Mouse (Mus musculus) heart, embryonic 14.5 days (tissue): ENCODE measurements at regions not wholly inside any gene's neighbourhood (a gene's known extent, or its start where the extent isn't known, plus 50 kb on each side); places are given as distances from the start of the nearest gene placed in this dataset.

Experiments
- ATAC-seq: fragments of 200-750 bp; cut with Nextera tagmentation; 2 replicates; pipeline ENCODE4 v1.8.0; 2017; ENCODE audit warnings: low read depth, moderate TSS enrichment; ENCODE audit not compliant: insufficient number of reproducible peaks, insufficient read depth, low FRiP score
- H3K27ac ChIP-seq, 2 experiments: fragments of 200-500 bp in 1 of 2; fragments of 300-500 bp in 1 of 2; sonication (generic) in 1 of 2; replicated peaks in 1 of 2; 2 replicates each; pipeline ENCODE4 v1.5.1; 2012 to 2014; ENCODE audit warnings: low read depth in 2 of 2, low read length in 2 of 2, control low read depth in 1 of 2, mild to moderate bottlenecking in 1 of 2, mixed read lengths in 1 of 2; ENCODE audit not compliant: control insufficient read depth in 1 of 2, insufficient read depth in 1 of 2
- H3K27me3 ChIP-seq: fragments of 300-500 bp; sonication (generic); 2 replicates; pipeline ENCODE4 v1.6.1; 2014; ENCODE audit warnings: mild to moderate bottlenecking, low read length, control low read depth; ENCODE audit not compliant: control insufficient read depth, insufficient read depth
- H3K36me3 ChIP-seq: fragments of 300-500 bp; sonication (generic); 2 replicates; pipeline ENCODE4 v1.6.1; 2014; ENCODE audit warnings: mild to moderate bottlenecking, control low read depth, low read length, mixed read lengths; ENCODE audit not compliant: control insufficient read depth, insufficient read depth
- H3K4me1 ChIP-seq, 2 experiments: fragments of 200-500 bp in 1 of 2; fragments of 300-500 bp in 1 of 2; sonication (generic) in 1 of 2; 2 replicates each; pipeline ENCODE4 v1.6.1; 2012 to 2014; ENCODE audit warnings: low read length in 2 of 2, control low read depth in 1 of 2, mixed read lengths in 1 of 2; ENCODE audit not compliant: control insufficient read depth in 2 of 2, insufficient read depth in 2 of 2
- H3K4me2 ChIP-seq: fragments of 300-500 bp; sonication (generic); 2 replicates; pipeline ENCODE4 v1.6.1; 2014; ENCODE audit warnings: mild to moderate bottlenecking, low read length
- H3K4me3 ChIP-seq, 2 experiments: fragments of 200-500 bp in 1 of 2; fragments of 300-500 bp in 1 of 2; sonication (generic) in 1 of 2; 2 replicates each; pipeline ENCODE4 v1.5.1; 2012 to 2014; ENCODE audit warnings: low read length in 2 of 2, mild to moderate bottlenecking in 2 of 2, control low read depth in 1 of 2, low read depth in 1 of 2, moderate library complexity in 1 of 2; ENCODE audit not compliant: control insufficient read depth in 1 of 2, insufficient read depth in 1 of 2
- H3K9ac ChIP-seq: fragments of 300-500 bp; sonication (generic); 2 replicates; pipeline ENCODE4 v1.6.1; 2014; ENCODE audit warnings: mild to moderate bottlenecking, low read length
- H3K9me3 ChIP-seq: fragments of 300-500 bp; sonication (generic); 2 replicates; pipeline ENCODE4 v1.6.1; 2016; ENCODE audit warnings: low read length, control low read depth; ENCODE audit not compliant: control insufficient read depth
- WGBS: fragments of 180-500 bp; shearing (Covaris S2); extraction: QIAGEN DNeasy Blood & Tissue Kit; methylation state at CpG from one replicate; pipeline ENCODE4 v1.1.7; 2014; 5-methylcytosine and 5-hydroxymethylcytosine counted together

DNA sequence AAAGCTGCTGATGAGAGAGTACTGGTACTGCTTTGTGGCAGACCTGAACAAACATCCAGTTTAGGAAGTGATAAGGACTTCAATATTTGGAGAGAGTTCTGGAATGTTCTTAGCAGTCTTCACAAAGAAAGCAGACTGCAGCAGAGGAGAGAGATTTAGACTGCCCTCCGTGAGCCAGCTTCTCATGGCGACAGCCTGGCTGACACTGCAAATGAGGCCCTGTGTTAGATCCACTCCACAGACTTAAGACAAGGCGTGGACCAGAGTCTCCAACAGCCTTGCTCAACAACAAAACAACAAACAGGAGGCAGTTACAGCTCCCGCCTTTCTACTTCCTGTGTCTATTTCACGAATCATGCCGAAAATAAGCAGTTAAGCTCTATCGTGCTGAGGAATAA, 81.9 kb downstream of the Gm21962 start:
- 0 out of 2 replicates have a peak, but pooled peaks have one; percentile 32 for ATAC-seq
- Histone ChIP-seq H3K4me1 (peaks cover 2 to 16% of the 10 kb centered on the region in 2 experiments; a peak in 2 of 4 replicates), H3K27me3 (no peaks in the 10 kb centered on the region), H3K27ac (0 out of 4 replicates have a peak overlapping the region, but pooled peaks of 1 of the 2 experiments have one; percentile 37), H3K4me3 (peak overlapping the region in 1 of 2 experiments; percentile 32; a peak in 2 of 4 replicates), H3K9ac (peak overlapping the region; percentile 63), H3K4me2 (peak overlapping the region; percentile 71), H3K9me3 (no peaks in the 10 kb centered on the region), H3K36me3 (no peaks in the 10 kb centered on the region)
- 47% methylated on average over 7 of the region's 7 CpGs for WGBS

DNA sequence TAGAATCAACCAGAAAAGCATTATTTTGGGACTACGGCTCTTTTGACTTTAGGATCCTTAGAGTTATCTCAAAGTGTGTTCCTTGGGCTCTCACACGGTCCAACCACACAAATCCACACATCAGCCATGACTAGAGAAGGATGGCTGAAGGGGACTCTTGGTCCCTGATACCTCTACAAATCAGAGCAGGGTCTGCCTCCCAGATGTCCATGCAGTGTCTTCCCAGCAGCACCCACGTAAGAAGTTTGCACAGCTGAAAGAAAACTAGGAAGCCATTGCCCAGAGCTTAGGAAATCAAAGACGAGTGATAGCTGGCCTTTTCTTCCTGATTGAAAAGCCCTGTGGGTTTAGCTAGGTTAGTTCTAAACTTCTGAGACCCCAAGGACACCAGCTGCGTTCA, 84.1 kb downstream of the Gm21962 start:
- no peak for ATAC-seq
- WGBS = 80% methylated on average over 5 of the region's 5 CpGs
- no peaks in the 10 kb centered on the region for H3K27me3 ChIP-seq
- peaks cover 2 to 16% of the 10 kb centered on the region in 2 experiments; a peak in 2 of 4 replicates for H3K4me1 ChIP-seq
- no peak overlapping the region for H3K4me3 ChIP-seq
- no peak overlapping the region for H3K9ac ChIP-seq
- no peak overlapping the region for H3K4me2 ChIP-seq
- H3K27ac ChIP-seq = no peak overlapping the region
- H3K36me3 ChIP-seq = no peaks in the 10 kb centered on the region
- H3K9me3 ChIP-seq = no peaks in the 10 kb centered on the region

DNA sequence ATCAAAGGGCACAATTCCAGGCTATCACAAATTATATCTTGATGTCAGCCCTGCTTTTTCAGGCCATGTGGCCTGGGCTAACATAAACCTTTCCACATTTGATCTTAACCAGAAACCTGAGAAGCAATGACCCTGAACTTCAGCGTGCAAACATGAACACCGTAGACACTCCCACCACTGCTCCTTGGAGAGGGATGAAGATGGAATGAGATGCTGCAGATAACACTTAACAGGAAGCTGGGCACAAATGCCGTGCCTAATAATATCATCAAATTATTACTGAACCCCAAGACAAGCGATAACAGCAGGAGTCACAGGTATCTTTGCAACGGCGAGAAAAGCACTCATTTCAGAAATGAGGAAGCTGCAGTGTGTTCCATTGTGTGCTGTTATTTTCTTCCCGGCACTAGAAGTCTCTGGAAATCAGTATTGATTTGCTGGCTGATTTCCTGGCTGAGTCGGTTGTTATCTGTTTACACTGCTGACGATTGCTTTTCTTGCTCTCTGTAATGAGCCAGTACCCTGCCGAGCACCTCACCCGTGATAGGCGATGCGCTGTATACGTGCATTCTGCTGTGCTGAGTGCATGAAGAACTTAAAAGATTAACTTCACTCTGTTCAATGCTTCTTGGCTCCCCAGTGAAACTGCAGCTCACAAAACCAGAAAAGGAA, 91.0 kb downstream of the Gm21962 start:
- H3K4me1 ChIP-seq = no peaks in the 10 kb centered on the region
- 54% methylated on average over 14 of the region's 14 CpGs for WGBS
- H3K4me3 ChIP-seq = no peak overlapping the region
- H3K36me3 ChIP-seq = no peaks in the 10 kb centered on the region
- H3K9ac ChIP-seq = no peak overlapping the region
- no peaks in the 10 kb centered on the region for H3K9me3 ChIP-seq
- H3K27me3 ChIP-seq = no peaks in the 10 kb centered on the region
- no peak overlapping the region for H3K27ac ChIP-seq
- H3K4me2 ChIP-seq = no peak overlapping the region
- ATAC-seq = no peak

- Histone ChIP-seq H3K27me3 (no peaks in the 10 kb centered on the region), H3K4me1 (no peaks in the 10 kb centered on the region), H3K9me3 (no peaks in the 10 kb centered on the region), H3K9ac (no peak overlapping the region), H3K4me2 (no peak overlapping the region), H3K36me3 (no peaks in the 10 kb centered on the region), H3K27ac (no peak overlapping the region), H3K4me3 (no peak overlapping the region)
- 90% methylated on average over 5 of the region's 5 CpGs for WGBS
- no peak for ATAC-seq
Measured at GRCm38 (mm10) chr3:137763406-137763805, 92.1 kb downstream of the Gm21962 start.

- H3K36me3 ChIP-seq = no peaks in the 10 kb centered on the region
- 80% methylated on average over 4 of the region's 4 CpGs for WGBS
- H3K27ac ChIP-seq = no peak overlapping the region
- no peak overlapping the region for H3K4me2 ChIP-seq
- no peaks in the 10 kb centered on the region for H3K9me3 ChIP-seq
- no peak for ATAC-seq
- H3K4me1 ChIP-seq = no peaks in the 10 kb centered on the region; a peak in 1 of 4 replicates
- H3K9ac ChIP-seq = no peak overlapping the region
- no peak overlapping the region for H3K4me3 ChIP-seq
- H3K27me3 ChIP-seq = no peaks in the 10 kb centered on the region
Measured at GRCm38 (mm10) chr3:137768627-137769026, 95.7 kb upstream of the H2afz start.

GRCm38 (mm10) chr3:137775076-137775849, 89.0 kb upstream of the H2afz start:
- Histone ChIP-seq H3K9me3 (no peaks in the 10 kb centered on the region), H3K9ac (no peak overlapping the region), H3K4me1 (peaks cover 12 to 15% of the 10 kb centered on the region in 2 experiments), H3K27ac (peak overlapping the region; percentile 50 to 53; a peak in 3 of 4 replicates), H3K4me3 (no peak overlapping the region), H3K36me3 (no peaks in the 10 kb centered on the region), H3K4me2 (no peak overlapping the region), H3K27me3 (no peaks in the 10 kb centered on the region)
- 26% methylated on average over 6 of the region's 6 CpGs for WGBS
- peak; percentile 44; the same call in 1 of the 2 replicates for ATAC-seq

GRCm38 (mm10) chr3:137778113-137778512, 86.2 kb upstream of the H2afz start:
- Histone ChIP-seq H3K36me3 (no peaks in the 10 kb centered on the region), H3K9ac (peak overlapping the region; percentile 18; the same call in 1 of the 2 replicates), H3K4me3 (peak overlapping the region; percentile 9 to 12; a peak in 1 of 4 replicates), H3K4me2 (peak overlapping the region; percentile 56), H3K4me1 (peaks cover 13 to 19% of the 10 kb centered on the region in 2 experiments), H3K9me3 (no peaks in the 10 kb centered on the region), H3K27me3 (no peaks in the 10 kb centered on the region; the same call in 1 of the 2 replicates), H3K27ac (no peak overlapping the region)
- ATAC-seq = no peak
- 23% methylated on average over 7 of the region's 7 CpGs for WGBS
